ENCODE assay signal across 12 mouse cellular contexts in the genomic region with DNA sequence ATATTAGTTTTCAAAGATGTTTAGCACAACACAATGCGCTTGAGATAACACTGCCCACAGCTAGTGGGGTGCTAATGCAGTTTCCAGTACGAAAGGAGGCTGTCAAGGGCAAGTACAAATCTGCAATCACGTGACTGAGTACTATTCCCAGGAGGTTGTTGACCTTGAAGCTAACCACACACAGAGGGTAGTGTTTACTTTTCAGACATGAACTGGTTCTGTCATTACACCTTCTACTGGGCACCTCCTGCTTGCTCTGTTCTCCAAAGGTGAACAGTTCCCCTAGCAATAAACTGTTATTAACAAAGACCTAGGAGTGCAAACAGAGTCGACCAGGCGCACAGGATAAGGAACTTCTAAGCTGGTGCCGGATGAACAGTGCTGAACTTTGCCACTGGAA. TPM values are rescaled to one million over a fixed set of nuclear protein-coding genes. Genes with fewer than 3 reads are reported as not detected.
A peak's percentile ranks its signal among the peaks of the same experiment; 100 is the strongest.
DNase-seq lines count a peak whose midpoint lies in the region; ATAC-seq and TF ChIP-seq lines count a peak whose summit lies in the region.
"Had no signal": no experiment of that assay in that cellular context is flagged by ENCODE, and none has a peak within 500 bp of the region (broad histone marks: within the 10 kb centered on the region; RNA-seq: fewer than 3 reads in every experiment).

No protein-coding gene starts in this region.

- H3K9me3 ChIP-seq in liver, postnatal 0 days (ENCODE audit: low read length), result no peaks in the 10 kb centered on the region
- H3K9me3 ChIP-seq: hindbrain, embryonic 15.5 days had no signal

- 49% methylated on average over 6 of the region's 6 CpGs for WGBS in liver, postnatal 0 days (ENCODE audit: insufficient replicate concordance)

- H3K27ac ChIP-seq in liver, postnatal 0 days (ENCODE audit: low read depth), result peak overlapping the region; percentile 44
- H3K27ac ChIP-seq: gastrocnemius, adult 2 months; hindbrain, embryonic 15.5 days had no signal

- no peak for TF ChIP-seq CTCF in liver, postnatal 0 days (IDR thresholded peaks at IDR 0.05; ENCODE audit: low read depth)

- H3K27me3 ChIP-seq in liver, postnatal 0 days (ENCODE audit: insufficient read depth, low read length), result no peaks in the 10 kb centered on the region
- H3K27me3 ChIP-seq: hindbrain, embryonic 15.5 days had no signal

- DNase-seq in adrenal gland, postnatal 14 days, result peak; percentile 40
- no peak for DNase-seq in adrenal gland, adult 8-10 months
- peak; percentile 26 to 67 for DNase-seq in kidney, postnatal 25 days
- DNase-seq in kidney, postnatal 4 days, result no peak
- DNase-seq in ES-CJ7 (ENCODE audit: low read depth, low spot score), result peak; percentile 71
- DNase-seq in liver, postnatal 0 days, result no peak
- no peak for DNase-seq in right cerebral cortex, postnatal 36 days (ENCODE audit: low spot score in 2 of 2)
- no peak for DNase-seq in embryo, embryonic 10.5 days (ENCODE audit: low spot score)
- DNase-seq: B cell, adult 2 months; gastrocnemius, adult 2 months; midbrain, embryonic 14.5 days had no signal

- TF ChIP-seq EP300 in liver, postnatal 0 days (IDR thresholded peaks at IDR 0.05; ENCODE audit: low read depth), result no peak

- H3K4me2 ChIP-seq in liver, postnatal 0 days (ENCODE audit: low read depth, low read length), result no peak overlapping the region
- H3K4me2 ChIP-seq: hindbrain, embryonic 15.5 days had no signal

- no peaks in the 10 kb centered on the region for H3K4me1 ChIP-seq in liver, postnatal 0 days (ENCODE audit: insufficient read depth)
- H3K4me1 ChIP-seq: hindbrain, embryonic 15.5 days had no signal

- no peak overlapping the region for H3K9ac ChIP-seq in liver, postnatal 0 days (replicated peaks)
- H3K9ac ChIP-seq: hindbrain, embryonic 15.5 days had no signal

- no peaks in the 10 kb centered on the region for H3K36me3 ChIP-seq in liver, postnatal 0 days (replicated peaks; ENCODE audit: insufficient read depth, low read length)
- H3K36me3 ChIP-seq: hindbrain, embryonic 15.5 days had no signal

- no peak overlapping the region for H3K4me3 ChIP-seq in liver, postnatal 0 days (ENCODE audit: low read depth, low read length)
- H3K4me3 ChIP-seq: gastrocnemius, adult 2 months; hindbrain, embryonic 15.5 days had no signal

- peak; percentile 95 for ATAC-seq in liver, postnatal 0 days

RNA-seq across cellular contexts. Expression of gene B230217C12Rik, which starts 9.8 kb away (rescaled TPM):
- total RNA-seq in adrenal gland, postnatal 14 days (2021), result 2.4 and 3.5 TPM in 2 replicates
- total RNA-seq in adrenal gland, adult 8-10 months (2022), result 1 to 10 TPM; 3.7 to 7.2 (median 6.2) TPM
- 0.25 and 0.28 TPM in 2 replicates for polyA plus RNA-seq in liver, postnatal 0 days (2015; fragmentation: Nextera tagmentation; extraction: Ambion mirVana)

RNA-seq across cellular contexts. Expression of gene Fbxo47, which starts 33.6 kb away (rescaled TPM):
- total RNA-seq in adrenal gland, postnatal 14 days (2021), result 1.0 and 1.2 TPM in 2 replicates
- 1 to 10 TPM in 3 of 4 experiments, under 1 TPM in 1; 0.94 to 1.8 (median 1.2) TPM for total RNA-seq in adrenal gland, adult 8-10 months (2022)
- 0.26 and 0.27 TPM in 2 replicates for polyA plus RNA-seq in liver, postnatal 0 days (2015; fragmentation: Nextera tagmentation; extraction: Ambion mirVana)

RNA-seq across cellular contexts. Expression of gene Lasp1, which starts 51.6 kb away (rescaled TPM):
- total RNA-seq in adrenal gland, postnatal 14 days (2021), result 98.2 and 107 TPM in 2 replicates
- total RNA-seq in adrenal gland, adult 8-10 months (2022), result 100 to 1,000 TPM; 131 to 177 (median 143) TPM
- polyA plus RNA-seq in liver, postnatal 0 days (2015; fragmentation: Nextera tagmentation; extraction: Ambion mirVana), result 30.0 and 32.2 TPM in 2 replicates

Comparison
In these comparisons a context has a peak if more than half of its experiments do, and no peak if none do; other contexts are left out.
1. DNase-seq: peak in adrenal gland, postnatal 14 days (single experiment), kidney, postnatal 25 days (2 of 2) and ES-CJ7 (single experiment); none in adrenal gland, adult 8-10 months (single experiment), kidney, postnatal 4 days (0 of 2), liver, postnatal 0 days (single experiment), right cerebral cortex, postnatal 36 days (0 of 2) and embryo, embryonic 10.5 days (single experiment).